Mouse (Mus musculus): ENCODE results near the gene Cnot8. TPM values are rescaled to one million over a fixed set of nuclear protein-coding genes. Genes with fewer than 3 reads are reported as not detected.

Cnot8 gene
- polyA plus RNA-seq, 1 experiment from 2014 or later, result 96.1 TPM

Other genes starting within 250 kb of the Cnot8 start
- 19.6 and 21.3 TPM in 2 replicates for gene Larp1, start 95.1 kb upstream of the Cnot8 start, polyA plus RNA-seq (2014; fragmentation: Nextera tagmentation; extraction: Ambion mirVana)
- gene Gm12248, start 11.0 kb upstream of the Cnot8 start, polyA plus RNA-seq (2014; fragmentation: Nextera tagmentation; extraction: Ambion mirVana), result not detected in 2 replicates
- gene Gemin5, start 64.4 kb downstream of the Cnot8 start, polyA plus RNA-seq (2014; fragmentation: Nextera tagmentation; extraction: Ambion mirVana), result 12.5 and 15.5 TPM in 2 replicates
- gene Mrpl22, start 67.5 kb downstream of the Cnot8 start, polyA plus RNA-seq (2014; fragmentation: Nextera tagmentation; extraction: Ambion mirVana), result 86.9 and 98.4 TPM in 2 replicates
- gene Igtp, start 95.4 kb downstream of the Cnot8 start, polyA plus RNA-seq (2014; fragmentation: Nextera tagmentation; extraction: Ambion mirVana), result 1.5 and 2.4 TPM in 2 replicates
- 0.94 and 1.4 TPM in 2 replicates for gene Irgm2, start 95.5 kb downstream of the Cnot8 start, polyA plus RNA-seq (2014; fragmentation: Nextera tagmentation; extraction: Ambion mirVana)
- gene 4930438A08Rik, start 170.6 kb downstream of the Cnot8 start, polyA plus RNA-seq (2014; fragmentation: Nextera tagmentation; extraction: Ambion mirVana), result not detected in 2 replicates
- gene Zfp692, start 202.9 kb downstream of the Cnot8 start, polyA plus RNA-seq (2014; fragmentation: Nextera tagmentation; extraction: Ambion mirVana), result 13.5 and 16.2 TPM in 2 replicates
- gene Zfp672, start 226.2 kb downstream of the Cnot8 start, polyA plus RNA-seq (2014; fragmentation: Nextera tagmentation; extraction: Ambion mirVana), result 38.3 and 44.3 TPM in 2 replicates
- 34.3 and 36.5 TPM in 2 replicates for gene Sh3bp5l, start 226.6 kb downstream of the Cnot8 start, polyA plus RNA-seq (2014; fragmentation: Nextera tagmentation; extraction: Ambion mirVana)